Mouse (Mus musculus) G1E (cell line): Measurements from ENCODE around the gene D930020B18Rik. TPM values are rescaled to one million over a fixed set of nuclear protein-coding genes. Genes with fewer than 3 reads are reported as not detected.

Experiments
- ATAC-seq: 2 replicates; pipeline ENCODE4 v1.8.0; 2016; ENCODE audit warnings: mild to moderate bottlenecking; ENCODE audit not compliant: insufficient number of reproducible peaks, poor library complexity, low FRiP score, severe bottlenecking; ENCODE audit errors: extremely low read depth
- DNase-seq: peaks from one replicate; pipeline ENCODE4 v3.0.0; 2012; ENCODE audit warnings: low spot score
- H3K27me3 ChIP-seq: 2 replicates; pipeline ENCODE4 v1.6.1; 2012; ENCODE audit warnings: mild to moderate bottlenecking, low read length, inconsistent platforms; ENCODE audit not compliant: insufficient read depth
- H3K36me3 ChIP-seq: replicated peaks from 2 replicates; pipeline ENCODE3; 2012; ENCODE audit warnings: mild to moderate bottlenecking, inconsistent platforms
- H3K4me1 ChIP-seq: 2 replicates; pipeline ENCODE4 v1.6.1; 2012; ENCODE audit warnings: low read depth, low read length, inconsistent platforms, mixed read lengths; ENCODE audit not compliant: insufficient read depth
- H3K4me3 ChIP-seq: 2 replicates; pipeline ENCODE4 v1.5.1; 2012; ENCODE audit warnings: low read depth, mild to moderate bottlenecking, inconsistent platforms, low read length, moderate library complexity, mixed read lengths
- H3K9me3 ChIP-seq: replicated peaks from 2 replicates; pipeline ENCODE4 v1.6.1; 2012; ENCODE audit warnings: inconsistent platforms
- CTCF ChIP-seq: IDR thresholded peaks from 2 replicates; pipeline ENCODE4 v1.5.1; 2012; ENCODE audit warnings: low read depth, low read length, inconsistent platforms, mixed read lengths
- GATA1 ChIP-seq: IDR thresholded peaks from 2 replicates; pipeline ENCODE4 v1.6.1; 2012; ENCODE audit warnings: borderline replicate concordance, low read length, inconsistent platforms, mixed read lengths
- GATA2 ChIP-seq: IDR thresholded peaks from 2 replicates; pipeline ENCODE4 v1.6.1; 2012; ENCODE audit warnings: low read depth, low read length, inconsistent platforms, borderline replicate concordance
- POLR2AphosphoS5 ChIP-seq: IDR thresholded peaks from 2 replicates; pipeline ENCODE4 v1.6.1; 2012; ENCODE audit warnings: low read depth, low read length, inconsistent platforms; ENCODE audit not compliant: insufficient replicate concordance
- TAL1 ChIP-seq: conservative IDR thresholded peaks from 2 replicates; pipeline ENCODE4 v1.6.1; 2012; ENCODE audit warnings: low read depth, low read length, inconsistent platforms, mixed read lengths
- polyA plus RNA-seq: library from polyadenylated mRNA; stranded (reverse); fragments of >175 nt; gene quantifications from 2 replicates; pipeline ENCODE4 v1.2.3, GENCODE M21; 2012
- total RNA-seq, 2 experiments: library from RNA; stranded (forward) in 1 of 2; stranded (reverse) in 1 of 2; fragments of 200-1000 nt in 1 of 2; fragments of >200 nt in 1 of 2; fragmentation: Nextera tagmentation in 1 of 2; gene quantifications; 2 replicates each; pipeline ENCODE4 v1.2.3; 2014 to 2017

The D930020B18Rik gene
- total and polyA plus RNA-seq, 3 experiments = 0.05 TPM; not detected in 2

GRCm38 (mm10) chr10:121718896-121719585, 77.7 kb downstream of the D930020B18Rik start:
- TF ChIP-seq GATA1 (no peak), CTCF (no peak), GATA2 (no peak), TAL1 (no peak)
- no peaks in the 10 kb centered on the region for H3K4me1 ChIP-seq

GRCm38 (mm10) chr10:121720701-121721100, 79.3 kb downstream of the D930020B18Rik start:
- Histone ChIP-seq H3K9me3 (peaks cover 22% of the 10 kb centered on the region), H3K4me3 (no peak overlapping the region), H3K36me3 (no peaks in the 10 kb centered on the region), H3K27me3 (no peaks in the 10 kb centered on the region), H3K4me1 (no peaks in the 10 kb centered on the region)
- ATAC-seq (no peak), DNase-seq (no peak)
- TF ChIP-seq POLR2AphosphoS5 (no peak), GATA2 (no peak), TAL1 (no peak), GATA1 (no peak), CTCF (no peak)

More at GRCm38 (mm10) chr10:121718896-121719585, 77.7 kb downstream of the D930020B18Rik start:
- no peaks in the 10 kb centered on the region for H3K36me3 ChIP-seq
- no peaks in the 10 kb centered on the region for H3K27me3 ChIP-seq
- no peak overlapping the region for H3K4me3 ChIP-seq
- DNase-seq (no peak), ATAC-seq (no peak)
- peaks cover 22% of the 10 kb centered on the region for H3K9me3 ChIP-seq

GRCm38 (mm10) chr10:121726505-121726904, 85.1 kb downstream of the D930020B18Rik start:
- no peaks in the 10 kb centered on the region for H3K4me1 ChIP-seq
- no peaks in the 10 kb centered on the region for H3K27me3 ChIP-seq
- ATAC-seq = no peak
- no peaks in the 10 kb centered on the region for H3K36me3 ChIP-seq
- H3K9me3 ChIP-seq = peaks cover 5% of the 10 kb centered on the region; the same call in 1 of the 2 replicates
- TF ChIP-seq GATA2 (no peak), POLR2AphosphoS5 (no peak), CTCF (no peak), TAL1 (no peak), GATA1 (no peak)
- H3K4me3 ChIP-seq = no peak overlapping the region
- DNase-seq = no peak

DNA sequence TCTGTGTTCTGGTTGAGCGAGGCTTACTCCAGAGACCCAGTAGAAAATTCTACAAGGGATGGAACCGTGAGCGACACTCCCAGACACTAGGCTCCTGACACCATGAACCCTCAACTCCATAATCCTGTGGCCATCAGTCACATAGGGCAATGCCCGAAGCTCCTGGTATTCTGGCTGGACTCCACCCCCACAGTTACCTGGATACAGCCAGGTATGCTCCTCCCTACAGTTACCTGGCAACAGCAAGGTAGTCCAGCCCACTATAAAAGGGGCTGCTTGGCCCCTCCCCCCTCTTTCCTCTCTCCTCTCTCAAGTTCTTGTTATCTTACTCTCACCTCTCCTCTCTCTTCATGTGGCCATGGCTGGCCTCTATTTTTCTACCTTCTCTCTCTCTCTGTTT, 85.8 kb downstream of the D930020B18Rik start:
- H3K9me3 ChIP-seq = no peaks in the 10 kb centered on the region
- no peak overlapping the region for H3K4me3 ChIP-seq
- TF ChIP-seq CTCF (no peak), GATA1 (no peak), GATA2 (no peak)
- H3K27me3 ChIP-seq = no peaks in the 10 kb centered on the region
- DNase-seq (no peak), ATAC-seq (no peak)
- H3K4me1 ChIP-seq = no peaks in the 10 kb centered on the region
- no peaks in the 10 kb centered on the region for H3K36me3 ChIP-seq

- H3K4me1 ChIP-seq = no peaks in the 10 kb centered on the region
- no peaks in the 10 kb centered on the region for H3K36me3 ChIP-seq
- H3K4me3 ChIP-seq = no peak overlapping the region
- H3K27me3 ChIP-seq = no peaks in the 10 kb centered on the region
- DNase-seq (no peak), ATAC-seq (no peak)
- H3K9me3 ChIP-seq = no peaks in the 10 kb centered on the region
- TF ChIP-seq POLR2AphosphoS5 = no peak
- TF ChIP-seq TAL1 = no peak
- TF ChIP-seq GATA2 = no peak
- TF ChIP-seq GATA1 = no peak
- no peak for TF ChIP-seq CTCF
These were observed 86.8 kb downstream of the D930020B18Rik start for GRCm38 (mm10) chr10:121728226-121728625.

DNA sequence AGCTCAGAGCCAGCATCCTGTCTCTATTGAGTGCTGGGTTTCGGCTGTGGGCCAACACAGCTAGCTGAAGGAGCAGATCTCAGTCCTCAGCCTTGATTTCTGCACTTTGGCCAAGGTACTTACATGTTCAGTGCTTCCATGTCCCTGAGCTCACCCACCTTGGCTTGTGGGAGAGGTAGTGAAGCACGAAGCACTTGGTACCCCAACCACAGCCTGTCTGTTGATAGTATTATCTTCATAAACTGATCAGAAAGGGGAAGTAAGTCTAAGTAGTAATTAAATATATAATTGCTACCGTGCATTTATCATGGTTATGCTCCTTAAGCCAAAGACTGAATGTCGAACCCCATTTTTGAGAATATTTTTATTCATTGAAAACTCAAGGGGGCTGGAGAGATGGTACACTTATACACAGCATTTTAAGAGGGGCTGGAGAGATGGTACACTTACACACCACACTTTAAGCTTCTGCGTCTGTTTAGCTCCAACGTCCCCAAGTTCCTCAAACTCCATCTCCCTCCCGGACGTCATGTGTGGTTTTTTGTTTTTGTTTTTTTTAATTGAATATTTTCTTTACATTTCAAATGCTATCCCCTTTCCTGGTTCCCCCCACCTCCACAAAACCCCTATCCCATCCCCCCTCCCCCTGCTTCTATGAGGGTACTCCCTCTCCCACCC, 89.8 kb downstream of the D930020B18Rik start:
- TF ChIP-seq CTCF = no peak
- TF ChIP-seq TAL1 = no peak
- no peak for TF ChIP-seq GATA2
- no peak for TF ChIP-seq POLR2AphosphoS5
- TF ChIP-seq GATA1 = no peak
- DNase-seq (no peak), ATAC-seq (no peak)
- H3K27me3 ChIP-seq = no peaks in the 10 kb centered on the region
- H3K4me3 ChIP-seq = no peak overlapping the region
- no peaks in the 10 kb centered on the region for H3K9me3 ChIP-seq
- H3K4me1 ChIP-seq = 0 out of 2 replicates have a peak, but pooled peaks cover 2% of the 10 kb centered on the region
- H3K36me3 ChIP-seq = no peaks in the 10 kb centered on the region
